Mouse (Mus musculus) myocyte (in vitro differentiated cells): ENCODE measurements around the gene Ppp1r36.

Source experiments
- CEBPB ChIP-seq: IDR thresholded peaks from 2 replicates; pipeline ENCODE4 v1.6.1; 2011; ENCODE audit warnings: mild to moderate bottlenecking, moderate library complexity; ENCODE audit not compliant: poor library complexity, insufficient read depth, severe bottlenecking
- E2F4 ChIP-seq: IDR thresholded peaks from one replicate; pipeline ENCODE4 v1.6.1; 2011; ENCODE audit warnings: mild to moderate bottlenecking, control low read depth, moderate library complexity; ENCODE audit not compliant: insufficient read depth
- MAX ChIP-seq: IDR thresholded peaks from one replicate; pipeline ENCODE4 v1.6.1; 2011; ENCODE audit warnings: low read depth, mild to moderate bottlenecking, control low read depth
- MYOD1 ChIP-seq, 3 experiments: IDR thresholded peaks; one replicate each; pipeline ENCODE4 v1.6.1; 2011; ENCODE audit warnings: control low read depth in 2 of 3, low read depth in 2 of 3, mild to moderate bottlenecking in 2 of 3, moderate library complexity in 1 of 3; ENCODE audit not compliant: insufficient read length in 2 of 3, control insufficient read depth in 1 of 3
- MYOG ChIP-seq, 3 experiments: IDR thresholded peaks; one replicate each; pipeline ENCODE4 v1.6.1; 2011; ENCODE audit warnings: control low read depth in 2 of 3, low read depth in 2 of 3, mild to moderate bottlenecking in 2 of 3; ENCODE audit not compliant: insufficient read length in 2 of 3, control insufficient read depth in 1 of 3, insufficient read depth in 1 of 3
- POLR2A ChIP-seq: IDR thresholded peaks from one replicate; pipeline ENCODE4 v1.6.1; 2011; ENCODE audit warnings: low read depth, mild to moderate bottlenecking, control low read depth, moderate library complexity; ENCODE audit not compliant: insufficient read length
- POLR2AphosphoS2 ChIP-seq: IDR thresholded peaks from one replicate; pipeline ENCODE4 v1.6.1; 2011; ENCODE audit warnings: low read depth, control low read depth; ENCODE audit not compliant: insufficient read length
- REST ChIP-seq: IDR thresholded peaks from one replicate; pipeline ENCODE4 v1.6.1; 2011; ENCODE audit warnings: mild to moderate bottlenecking, control low read depth, moderate library complexity; ENCODE audit not compliant: insufficient read depth, insufficient read length

- no peak for TF ChIP-seq MAX
- no peak for TF ChIP-seq MYOD1 (IDR thresholded peaks at IDR 0.05; ENCODE audit: control insufficient read depth in 1 of 3, insufficient read length in 2 of 3, low read depth in 2 of 3)
- no peak for TF ChIP-seq POLR2A
- TF ChIP-seq REST = no peak
- no peak for TF ChIP-seq E2F4
- TF ChIP-seq POLR2AphosphoS2 = no peak
- no peak for TF ChIP-seq CEBPB
- TF ChIP-seq MYOG (IDR thresholded peaks at IDR 0.05; ENCODE audit: control insufficient read depth in 1 of 3, insufficient read depth in 1 of 3, insufficient read length in 2 of 3, low read depth in 2 of 3) = no peak
These were observed 10.2 kb upstream of the Ppp1r36 start for GRCm38 (mm10) chr12:76407184-76407583.
